Mouse (Mus musculus): ENCODE data around the gene Idi1.
"Not testable (repeated sequence)": the region's sequence is repeated elsewhere in the genome, so short reads cannot be mapped to it uniquely, and the experiment has no call there.

Gene Idi1

DNA sequence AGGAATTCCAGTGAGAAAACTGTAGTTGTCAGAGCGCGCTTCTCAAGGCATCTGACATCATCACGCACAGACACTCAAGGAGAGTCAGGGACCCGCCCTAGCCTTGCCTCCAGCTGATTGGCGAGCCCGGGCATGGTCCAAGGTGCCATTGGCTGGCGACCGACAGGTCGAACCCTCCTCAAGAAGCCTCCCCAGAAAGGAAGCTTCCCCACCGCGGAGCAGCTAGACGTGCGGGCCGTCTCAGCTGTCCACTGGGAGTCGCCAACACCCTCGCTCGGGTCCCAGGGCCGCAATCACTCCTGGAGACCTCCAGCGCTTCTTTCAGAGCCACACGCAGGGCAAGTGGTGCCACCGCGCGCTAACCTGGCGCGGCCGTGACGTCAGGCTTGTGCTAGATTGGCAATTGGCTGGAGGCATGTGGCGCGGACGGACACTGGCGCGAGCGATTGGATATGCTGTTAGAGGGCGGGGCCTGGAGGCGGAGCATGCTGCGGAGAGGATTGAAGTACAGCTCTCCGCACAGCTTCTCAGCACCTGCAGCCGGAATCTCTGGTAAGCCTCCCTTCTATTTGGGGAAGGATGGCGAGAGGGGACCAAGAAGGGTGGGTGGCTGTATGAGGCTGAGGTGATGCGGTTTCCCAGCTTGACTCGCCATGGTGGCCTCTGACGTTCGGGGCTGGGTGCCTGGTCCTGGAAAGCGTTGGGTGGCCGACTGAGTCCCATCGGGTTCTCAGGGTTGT lies at the start of gene Idi1:
Idi1 (plus strand) TSS at position 57 of the 740 bp plus-strand sequence.
- peak; percentile 97 for DNase-seq

DNA sequence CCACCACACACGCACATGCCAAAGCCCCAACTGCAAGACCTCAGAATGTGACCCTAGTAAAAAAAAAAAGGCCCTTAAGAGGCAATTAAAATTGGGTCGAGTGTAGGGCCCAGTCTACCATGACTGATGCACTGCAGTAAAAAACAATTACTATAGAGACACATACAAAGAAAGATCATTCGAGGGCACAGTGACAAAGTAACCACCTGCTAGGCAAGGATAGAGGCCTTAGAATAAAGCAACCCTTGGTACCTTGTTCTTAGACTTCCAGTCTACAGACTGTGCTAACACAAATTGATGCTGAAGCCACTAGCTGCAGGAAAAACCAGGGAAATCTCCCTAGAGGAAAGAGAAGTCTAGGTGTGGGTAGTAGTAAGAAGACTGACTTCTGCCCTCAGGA lies 46.9 kb upstream of the Idi1 start:
- DNase-seq = no peak

GRCm38 (mm10) chr13:8839111-8839510 lies 46.2 kb upstream of the Idi1 start:
- DNase-seq = no peak

DNA sequence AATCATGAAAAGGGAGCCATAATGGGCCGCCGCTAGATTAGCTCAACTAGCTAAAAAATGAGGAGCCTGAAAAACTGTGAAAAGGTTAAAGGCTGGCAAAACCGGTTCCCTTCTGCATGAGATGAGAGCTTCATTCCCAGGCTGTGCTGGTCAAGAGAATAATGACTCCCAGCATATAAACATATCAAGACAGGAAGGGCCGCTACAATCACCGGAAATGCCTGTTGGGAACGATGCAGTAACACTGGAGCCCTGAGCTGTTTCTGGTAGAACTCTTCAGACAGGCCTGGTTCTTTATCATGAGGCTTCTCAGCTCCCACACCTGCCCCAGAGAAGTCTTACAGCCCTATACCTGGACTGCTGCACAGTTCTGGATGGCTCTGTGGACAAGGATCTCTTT lies 45.4 kb upstream of the Idi1 start:
- peak; percentile 62 for DNase-seq

DNA sequence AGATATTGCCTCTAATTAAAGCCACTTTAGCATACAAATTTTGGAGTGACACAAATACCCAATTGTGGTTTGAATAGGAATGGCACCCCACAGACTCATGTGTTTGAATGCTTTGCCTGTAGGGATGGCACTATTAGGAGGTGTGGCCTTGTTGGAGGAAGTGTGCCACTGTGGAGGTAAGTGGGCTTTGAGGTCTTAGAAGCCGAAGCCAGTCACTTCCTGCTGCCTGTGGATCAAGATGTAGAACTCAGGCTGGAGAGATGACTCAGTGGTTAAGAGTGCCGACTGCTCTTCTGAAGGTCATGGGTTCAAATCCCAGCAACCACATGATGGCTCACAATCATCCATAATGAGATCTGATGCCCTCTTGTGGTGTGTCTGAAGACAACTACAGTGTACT lies 44.4 kb upstream of the Idi1 start:
- DNase-seq = no peak

GRCm38 (mm10) chr13:8841846-8842245 lies 43.5 kb upstream of the Idi1 start:
- not testable (repeated sequence) for DNase-seq

- DNase-seq = no peak
Measured at GRCm38 (mm10) chr13:8842273-8842672, 43.0 kb upstream of the Idi1 start.

GRCm38 (mm10) chr13:8847702-8848101 lies 37.6 kb upstream of the Idi1 start:
- no peak for DNase-seq

DNA sequence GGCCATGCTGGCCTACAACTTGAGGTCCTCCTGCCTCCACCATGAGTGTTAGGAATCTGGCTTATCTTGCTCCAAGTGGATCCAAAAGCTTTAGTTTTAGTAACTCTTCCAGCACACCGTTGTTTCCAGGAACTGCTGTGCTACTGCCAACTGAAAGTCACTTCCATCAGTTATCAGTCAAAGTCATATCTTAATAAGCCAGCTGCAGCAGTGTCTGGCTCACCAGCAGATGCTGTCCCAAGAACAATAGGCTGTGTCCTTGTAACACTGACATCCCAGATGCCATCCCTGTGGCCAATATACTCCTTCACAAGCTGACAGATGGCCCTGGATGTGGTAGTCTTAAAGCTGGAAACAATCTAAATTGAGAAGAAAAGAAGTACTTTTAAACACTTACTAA lies 36.0 kb upstream of the Idi1 start:
- no peak for DNase-seq

- no peak for DNase-seq
Measured at GRCm38 (mm10) chr13:8853424-8853823, 31.9 kb upstream of the Idi1 start.

GRCm38 (mm10) chr13:8854769-8855168 lies 30.5 kb upstream of the Idi1 start:
- no peak for DNase-seq

DNA sequence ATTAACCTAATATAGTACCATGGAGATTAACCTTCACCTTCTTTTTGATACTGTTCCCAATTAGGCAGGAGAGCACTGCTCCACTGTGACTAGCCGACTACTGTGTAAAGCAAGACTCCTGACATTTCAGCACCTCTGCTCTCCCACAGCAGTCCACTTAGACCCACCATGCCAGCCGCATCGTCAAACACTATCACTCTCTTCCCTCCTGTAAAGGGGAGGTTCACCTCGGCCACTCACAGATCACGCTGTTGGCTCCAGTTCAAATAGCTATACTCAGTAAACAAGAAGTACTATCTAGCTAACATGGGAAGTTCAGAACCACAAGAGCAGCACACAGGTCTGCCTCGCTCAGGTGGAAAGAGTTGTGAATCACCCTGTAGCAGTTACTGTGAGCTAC lies 26.8 kb upstream of the Idi1 start:
- DNase-seq = no peak

GRCm38 (mm10) chr13:8860861-8861260 lies 24.4 kb upstream of the Idi1 start:
- DNase-seq = no peak

DNA sequence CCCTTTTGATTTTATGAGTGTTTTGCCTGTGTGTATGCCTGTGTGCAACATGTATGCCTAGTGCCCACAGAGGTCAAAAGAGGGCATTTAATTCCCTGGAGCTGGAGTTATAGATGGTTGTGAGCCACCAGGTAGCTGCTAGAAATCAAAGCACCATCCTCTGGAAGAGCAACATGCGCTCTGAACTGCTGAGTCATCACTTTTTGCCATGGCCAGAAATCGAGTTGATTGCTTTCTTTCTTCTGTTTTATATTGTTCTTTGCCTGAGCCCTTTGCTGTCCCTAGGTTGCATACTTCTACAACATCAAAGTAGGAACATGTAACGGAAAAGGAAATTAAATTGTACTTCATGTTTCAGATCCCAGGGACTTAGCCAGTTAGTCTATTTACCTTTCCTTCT lies 20.3 kb upstream of the Idi1 start:
- DNase-seq = no peak

GRCm38 (mm10) chr13:8866612-8867011 lies 18.7 kb upstream of the Idi1 start:
- peak; percentile 18 for DNase-seq

DNA sequence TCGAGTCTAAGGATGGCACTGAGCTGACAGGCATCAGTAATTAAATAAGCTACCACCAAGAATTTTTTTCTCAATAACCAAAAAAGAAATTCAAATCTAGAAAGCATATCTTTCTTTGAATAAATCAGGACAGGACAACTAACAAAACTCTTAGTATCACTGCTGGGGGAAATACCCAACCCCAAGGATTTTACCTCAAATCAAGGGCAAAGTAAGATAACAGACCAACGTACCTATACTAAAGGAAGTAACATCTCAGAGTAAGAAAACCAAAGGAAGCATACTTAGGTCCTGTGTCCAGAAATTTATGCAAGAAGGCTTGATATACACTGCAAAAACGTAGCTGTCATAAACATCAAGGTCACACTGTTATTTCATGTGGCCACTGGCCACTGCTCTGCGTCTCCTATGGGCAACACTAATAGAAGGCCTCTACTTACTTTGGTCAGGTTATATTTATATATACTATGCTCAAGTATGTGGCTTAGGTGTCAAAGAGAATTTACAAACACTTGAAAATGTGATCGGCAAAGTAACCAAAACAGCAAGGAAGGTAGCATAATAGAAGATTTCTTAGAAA lies 15.6 kb upstream of the Idi1 start:
- DNase-seq = no peak

- no peak for DNase-seq
Measured at GRCm38 (mm10) chr13:8870160-8870509, 15.2 kb upstream of the Idi1 start.

- peak; percentile 89 for DNase-seq
Measured at GRCm38 (mm10) chr13:8870510-8871313, 14.6 kb upstream of the Idi1 start.

DNA sequence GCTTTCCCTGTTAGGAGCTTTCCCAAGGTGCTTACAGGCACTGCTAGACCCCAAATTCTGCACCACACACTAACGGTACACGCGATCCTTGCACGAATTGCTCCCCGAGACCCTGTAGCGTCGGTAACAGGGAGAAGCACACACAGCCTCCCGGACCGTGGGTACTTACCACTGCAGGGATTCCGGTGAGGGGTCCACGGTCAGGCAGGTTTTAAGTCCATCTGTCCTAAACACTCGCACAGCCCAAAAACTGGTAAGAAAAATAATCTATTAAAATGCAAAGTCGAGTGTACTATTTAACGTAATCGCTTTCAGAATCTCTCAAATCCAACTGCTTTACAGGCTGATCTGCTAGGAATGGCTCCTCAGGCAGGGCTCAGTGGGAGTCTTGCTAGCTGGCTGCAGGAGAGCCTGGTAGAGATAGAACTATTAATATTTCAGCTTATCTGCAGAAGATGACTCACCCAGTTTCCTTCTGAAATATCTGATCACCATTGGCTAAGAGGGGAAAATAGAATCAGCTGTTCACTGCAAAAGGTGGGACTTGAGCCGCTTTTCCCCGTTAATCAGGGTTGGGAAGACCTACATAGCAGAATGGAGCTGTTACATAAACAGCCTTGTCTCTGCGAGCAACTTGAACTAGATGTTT lies 13.9 kb upstream of the Idi1 start, which contains the start of gene Wdr37:
Wdr37 (minus strand) TSS at position 596 of the 649 bp plus-strand sequence.
- DNase-seq = no peak

- no peak for DNase-seq
Measured at GRCm38 (mm10) chr13:8873776-8874175, 11.5 kb upstream of the Idi1 start.

GRCm38 (mm10) chr13:8881611-8882010 lies 3.7 kb upstream of the Idi1 start:
- no peak for DNase-seq

GRCm38 (mm10) chr13:8883870-8884269 lies 1.4 kb upstream of the Idi1 start:
- DNase-seq = not testable (repeated sequence)

- no peak for DNase-seq
Measured at GRCm38 (mm10) chr13:8886185-8886560, 872 bp downstream of the Idi1 start.

Data from lung, postnatal 14 days (tissue).